Comparison of ENCODE assay signal across 27 mouse cellular contexts in genomic region chr12:110045770-110046330, GRCm38 (mm10).
DNase-seq lines count a peak whose midpoint lies in the region; ATAC-seq lines count a peak whose summit lies in the region.
"Had no signal": no experiment of that assay in that cellular context is flagged by ENCODE, and none has a peak within 500 bp of the region (broad histone marks: within the 10 kb centered on the region; RNA-seq: fewer than 3 reads in every experiment).

No protein-coding gene starts in this region.

- WGBS in forebrain, embryonic 11.5 days = 79% methylated on average over 17 of the region's 17 CpGs
- 63% methylated on average over 17 of the region's 17 CpGs for WGBS in forebrain, embryonic 16.5 days
- 53% methylated on average over 17 of the region's 17 CpGs for WGBS in hindbrain, embryonic 16.5 days

- DNase-seq in forebrain, embryonic 11.5 days (ENCODE audit: low spot score) = peak; percentile 40
- peak; percentile 40 for DNase-seq in left cerebral cortex, postnatal 4 days
- no peak for DNase-seq in left cerebral cortex, postnatal 36 days (ENCODE audit: low spot score in 2 of 2)
- DNase-seq in retina, embryonic 14.5 days (ENCODE audit: low spot score) = peak; percentile 62
- no peak for DNase-seq in thymus, postnatal 0 days (ENCODE audit: low spot score)
- DNase-seq: adrenal gland, postnatal 36 days; B cell, adult 2 months; cerebellum, adult 9-11 months; gastrocnemius, adult 2 months; kidney, adult 8-10 months; kidney, postnatal 10 days; liver, postnatal 0 days; right cerebral cortex, postnatal 14 days; thymus, adult 2 months had no signal

- no peak overlapping the region for H3K9ac ChIP-seq in forebrain, embryonic 11.5 days (ENCODE audit: low read length)
- no peak overlapping the region for H3K9ac ChIP-seq in forebrain, embryonic 16.5 days (replicated peaks; ENCODE audit: low read depth, low read length)
- no peak overlapping the region for H3K9ac ChIP-seq in hindbrain, embryonic 16.5 days (ENCODE audit: low read depth, low read length)
- H3K9ac ChIP-seq: embryonic facial prominence, embryonic 15.5 days; limb, embryonic 12.5 days; liver, postnatal 0 days; midbrain, embryonic 12.5 days had no signal

- no peaks in the 10 kb centered on the region for H3K27me3 ChIP-seq in forebrain, embryonic 11.5 days (ENCODE audit: control insufficient read depth, insufficient read depth, low read length)
- no peaks in the 10 kb centered on the region for H3K27me3 ChIP-seq in forebrain, embryonic 16.5 days (replicated peaks; ENCODE audit: control insufficient read depth, insufficient read depth, low read length)
- no peaks in the 10 kb centered on the region for H3K27me3 ChIP-seq in hindbrain, embryonic 16.5 days (replicated peaks; ENCODE audit: control insufficient read depth, insufficient read depth, low read length)
- H3K27me3 ChIP-seq: CH12.LX, Patski had no signal

- no peak overlapping the region for H3K27ac ChIP-seq in forebrain, embryonic 11.5 days (ENCODE audit: low read depth, low read length)
- H3K27ac ChIP-seq in forebrain, embryonic 16.5 days (ENCODE audit: low read length) = no peak overlapping the region
- no peak overlapping the region for H3K27ac ChIP-seq in hindbrain, embryonic 16.5 days (ENCODE audit: low read depth, low read length)
- H3K27ac ChIP-seq: embryonic facial prominence, embryonic 15.5 days; gastrocnemius, adult 2 months; limb, embryonic 12.5 days; midbrain, embryonic 12.5 days; stomach, postnatal 0 days had no signal

- no peak overlapping the region for H3K4me3 ChIP-seq in forebrain, embryonic 11.5 days (ENCODE audit: low read depth, low read length)
- no peak overlapping the region for H3K4me3 ChIP-seq in forebrain, embryonic 16.5 days (replicated peaks; ENCODE audit: low read length)
- H3K4me3 ChIP-seq in hindbrain, embryonic 16.5 days (ENCODE audit: low read length) = no peak overlapping the region
- H3K4me3 ChIP-seq: embryonic facial prominence, embryonic 15.5 days; gastrocnemius, adult 2 months; limb, embryonic 12.5 days; midbrain, embryonic 12.5 days; myocyte had no signal

- no peak for ATAC-seq in forebrain, embryonic 11.5 days (replicated peaks; ENCODE audit: low FRiP score)
- no peak for ATAC-seq in forebrain, embryonic 16.5 days
- ATAC-seq in hindbrain, embryonic 16.5 days = peak; percentile 90
- ATAC-seq: inflammation-experienced regulatory T-cells, adult 6 months; liver, postnatal 0 days; lung, postnatal 0 days; Patski had no signal

- no peaks in the 10 kb centered on the region for H3K36me3 ChIP-seq in forebrain, embryonic 11.5 days (ENCODE audit: control insufficient read depth, insufficient read depth, low read length)
- H3K36me3 ChIP-seq in forebrain, embryonic 16.5 days (ENCODE audit: control insufficient read depth, insufficient read depth) = no peaks in the 10 kb centered on the region
- no peaks in the 10 kb centered on the region for H3K36me3 ChIP-seq in hindbrain, embryonic 16.5 days (ENCODE audit: control insufficient read depth, insufficient read depth, low read length)
- H3K36me3 ChIP-seq: embryonic facial prominence, embryonic 15.5 days; G1E; limb, embryonic 12.5 days; midbrain, embryonic 12.5 days had no signal

- H3K9me3 ChIP-seq in forebrain, embryonic 11.5 days (ENCODE audit: control insufficient read depth, low read length) = no peaks in the 10 kb centered on the region
- H3K9me3 ChIP-seq in forebrain, embryonic 16.5 days (ENCODE audit: control insufficient read depth, low read length) = no peaks in the 10 kb centered on the region
- H3K9me3 ChIP-seq in hindbrain, embryonic 16.5 days (ENCODE audit: control insufficient read depth, low read length) = no peaks in the 10 kb centered on the region
- H3K9me3 ChIP-seq: embryonic facial prominence, embryonic 15.5 days; limb, embryonic 12.5 days; midbrain, embryonic 12.5 days had no signal

- no peaks in the 10 kb centered on the region for H3K4me1 ChIP-seq in forebrain, embryonic 11.5 days (replicated peaks; ENCODE audit: control insufficient read depth, insufficient read depth, low read length)
- H3K4me1 ChIP-seq in forebrain, embryonic 16.5 days (replicated peaks; ENCODE audit: control insufficient read depth, insufficient read depth, low read length) = peaks cover 13% of the 10 kb centered on the region; the same call in 1 of the 2 replicates
- no peaks in the 10 kb centered on the region for H3K4me1 ChIP-seq in hindbrain, embryonic 16.5 days (ENCODE audit: control insufficient read depth, insufficient read depth, low read depth, low read length)
- H3K4me1 ChIP-seq: embryonic facial prominence, embryonic 15.5 days; limb, embryonic 12.5 days; midbrain, embryonic 12.5 days had no signal

- no peak overlapping the region for H3K4me2 ChIP-seq in forebrain, embryonic 11.5 days (ENCODE audit: low read depth, low read length, severe bottlenecking)
- no peak overlapping the region for H3K4me2 ChIP-seq in forebrain, embryonic 16.5 days (ENCODE audit: low read length)
- H3K4me2 ChIP-seq in hindbrain, embryonic 16.5 days (ENCODE audit: low read length) = no peak overlapping the region
- H3K4me2 ChIP-seq: embryonic facial prominence, embryonic 15.5 days; limb, embryonic 12.5 days; liver, embryonic 11.5 days; midbrain, embryonic 12.5 days had no signal

- intact Hi-C loops in left cerebral cortex, postnatal 4 days (cut with DNase I) = no loop called here
- intact Hi-C loops in left cerebral cortex, postnatal 36 days (cut with DNase I) = loop anchor here (10.0 kb wide), 1 partner anchor 71 kb away; no protein-coding TSS in a partner anchor

Comparison
In these comparisons a context has a peak if more than half of its experiments do, and no peak if none do; other contexts are left out.
1. DNase-seq: peak in forebrain, embryonic 11.5 days (single experiment), left cerebral cortex, postnatal 4 days (single experiment) and retina, embryonic 14.5 days (single experiment); none in left cerebral cortex, postnatal 36 days (0 of 2) and thymus, postnatal 0 days (single experiment).